Mouse (Mus musculus) heart, adult 2 months (tissue): ENCODE results near the gene Cxcr5.

ENCODE experiments used
- CTCF ChIP-seq: fragments of 200-600 bp; IDR thresholded peaks from 2 replicates; pipeline ENCODE4 v1.8.1; 2022; ENCODE audit warnings: antibody characterized with exemption, mild to moderate bottlenecking, moderate library complexity
- POLR2A ChIP-seq: fragments of 200-500 bp; IDR thresholded peaks from 2 replicates; pipeline ENCODE4 v1.6.1; 2011; ENCODE audit warnings: mild to moderate bottlenecking, low read depth, low read length, control low read depth; ENCODE audit not compliant: insufficient read depth

GRCm38 (mm10) chr9:44487441-44487840 is 74.2 kb downstream of the Cxcr5 start:
- TF ChIP-seq POLR2A (peak; percentile 27), CTCF (no peak)
